Mouse (Mus musculus): ENCODE measurements around the gene Gm20481. TPM values are rescaled to one million over a fixed set of nuclear protein-coding genes. Genes with fewer than 3 reads are reported as not detected.

Gm20481 gene
- polyA plus RNA-seq, 1 experiment from 2014 or later: not detected

DNA sequence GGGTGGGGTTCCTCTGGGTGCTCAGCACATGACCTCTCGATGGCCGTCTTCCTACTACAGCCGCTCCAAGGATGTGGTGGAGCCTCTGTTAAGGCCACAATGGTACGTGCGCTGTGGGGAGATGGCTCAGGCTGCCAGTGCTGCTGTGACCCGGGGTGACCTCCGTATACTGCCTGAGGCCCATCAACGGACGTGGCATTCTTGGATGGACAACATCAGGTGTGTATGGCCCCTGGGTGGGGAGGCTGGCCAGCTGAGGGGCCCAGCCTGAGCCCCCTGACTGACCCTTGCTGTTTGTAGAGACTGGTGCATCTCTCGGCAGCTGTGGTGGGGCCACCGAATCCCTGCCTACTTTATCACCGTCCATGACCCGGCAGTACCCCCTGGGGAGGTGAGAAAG, 42.7 kb downstream of the Gm20481 start:
- H3K9me3 ChIP-seq (replicated peaks; ENCODE audit: control insufficient read depth, low read length): no peaks in the 10 kb centered on the region
- H3K4me1 ChIP-seq (ENCODE audit: control insufficient read depth, insufficient read depth, low read length): no peaks in the 10 kb centered on the region
- H3K4me3 ChIP-seq (ENCODE audit: low read depth, low read length): no peak overlapping the region
- no peaks in the 10 kb centered on the region for H3K27me3 ChIP-seq (replicated peaks; ENCODE audit: control insufficient read depth, insufficient read depth, low read length)
- no peak overlapping the region for H3K27ac ChIP-seq (ENCODE audit: low read depth, low read length)
- H3K9ac ChIP-seq (ENCODE audit: low read length): no peak overlapping the region
- peaks cover 97% of the 10 kb centered on the region for H3K36me3 ChIP-seq (ENCODE audit: control insufficient read depth, insufficient read depth, low read length)
- WGBS: 95% methylated on average over 13 of the region's 13 CpGs
- ATAC-seq: no peak
- DNase-seq (ENCODE audit: low spot score): no peak
- no peak overlapping the region for H3K4me2 ChIP-seq (ENCODE audit: low read length)

DNA sequence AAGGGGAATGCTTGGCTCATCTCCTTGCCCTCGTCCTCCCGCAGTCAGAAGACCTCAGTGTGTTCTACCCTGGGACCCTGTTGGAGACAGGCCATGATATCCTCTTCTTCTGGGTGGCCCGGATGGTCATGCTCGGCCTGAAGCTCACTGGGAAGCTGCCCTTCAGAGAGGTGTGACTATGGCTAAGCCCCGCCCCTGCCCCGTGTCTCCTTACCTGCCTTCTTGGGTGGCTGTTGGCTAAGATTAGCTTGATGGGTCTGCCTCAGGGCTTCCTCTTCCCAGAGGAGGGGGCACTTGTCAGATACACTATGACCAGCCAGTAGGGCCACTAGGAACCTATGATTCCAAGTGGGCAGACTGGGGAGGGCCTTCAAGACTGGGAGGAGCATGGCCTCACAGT, 43.5 kb downstream of the Gm20481 start:
- Histone ChIP-seq H3K36me3 (ENCODE audit: control insufficient read depth, insufficient read depth, low read length) (peaks cover 90% of the 10 kb centered on the region), H3K27me3 (replicated peaks; ENCODE audit: control insufficient read depth, insufficient read depth, low read length) (no peaks in the 10 kb centered on the region), H3K4me1 (ENCODE audit: control insufficient read depth, insufficient read depth, low read length) (no peaks in the 10 kb centered on the region), H3K9me3 (replicated peaks; ENCODE audit: control insufficient read depth, low read length) (no peaks in the 10 kb centered on the region), H3K9ac (ENCODE audit: low read length) (no peak overlapping the region), H3K4me3 (ENCODE audit: low read depth, low read length) (no peak overlapping the region), H3K27ac (ENCODE audit: low read depth, low read length) (no peak overlapping the region), H3K4me2 (ENCODE audit: low read length) (no peak overlapping the region)
- 87% methylated on average over 6 of the region's 6 CpGs for WGBS
- DNase-seq (ENCODE audit: low spot score) (no peak), ATAC-seq (no peak)

DNA sequence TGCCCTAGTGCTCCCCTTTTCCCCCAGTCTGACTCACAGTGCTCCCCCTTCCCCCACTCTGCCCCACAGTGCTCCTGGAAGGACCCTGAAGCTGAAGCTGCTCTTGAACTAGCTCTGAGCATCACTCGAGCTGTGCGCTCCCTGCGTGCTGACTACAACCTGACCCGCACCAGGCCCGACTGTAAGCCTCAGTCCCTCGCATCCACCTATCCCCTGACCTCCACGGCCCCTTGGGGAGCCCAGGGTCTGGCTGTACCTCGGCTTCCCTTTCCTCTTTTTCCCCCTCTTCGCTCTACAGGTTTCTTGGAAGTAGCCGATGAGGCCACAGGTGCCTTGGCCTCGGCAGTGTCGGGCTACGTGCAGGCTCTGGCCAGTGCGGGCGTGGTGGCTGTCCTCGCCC, 45.6 kb downstream of the Gm20481 start:
- H3K36me3 ChIP-seq (ENCODE audit: control insufficient read depth, insufficient read depth, low read length): peaks cover 71% of the 10 kb centered on the region
- H3K27me3 ChIP-seq (replicated peaks; ENCODE audit: control insufficient read depth, insufficient read depth, low read length): no peaks in the 10 kb centered on the region
- H3K4me1 ChIP-seq (ENCODE audit: control insufficient read depth, insufficient read depth, low read length): no peaks in the 10 kb centered on the region
- no peak overlapping the region for H3K27ac ChIP-seq (ENCODE audit: low read depth, low read length)
- DNase-seq (ENCODE audit: low spot score) (no peak), ATAC-seq (no peak)
- H3K4me3 ChIP-seq (ENCODE audit: low read depth, low read length): no peak overlapping the region
- no peak overlapping the region for H3K4me2 ChIP-seq (ENCODE audit: low read length)
- WGBS: 90% methylated on average over 16 of the region's 16 CpGs
- no peaks in the 10 kb centered on the region for H3K9me3 ChIP-seq (replicated peaks; ENCODE audit: control insufficient read depth, low read length)
- no peak overlapping the region for H3K9ac ChIP-seq (ENCODE audit: low read length)

DNA sequence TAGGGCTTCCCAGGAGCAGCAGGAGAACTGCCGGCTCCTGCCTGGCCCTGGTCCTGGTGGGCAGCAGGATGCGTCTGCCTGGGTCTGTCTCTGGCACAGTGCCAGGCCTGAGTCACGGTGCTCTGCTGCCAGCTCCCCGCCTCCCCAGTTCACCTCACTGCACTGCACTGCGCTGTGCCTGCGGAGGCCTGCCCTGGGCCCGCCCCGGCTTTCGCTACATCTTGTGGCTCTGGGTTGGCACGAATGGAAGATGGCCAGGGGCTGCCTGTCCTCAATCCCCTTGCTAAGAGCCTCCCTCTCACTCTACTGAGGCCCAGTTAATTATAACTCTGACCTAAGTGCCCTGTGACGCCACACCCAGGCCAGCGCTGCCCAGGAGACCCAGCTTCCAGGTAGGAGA, 46.7 kb downstream of the Gm20481 start, which contains the start of gene Vwa7:
Gene Vwa7 (plus strand): TSS at position 204 of the 400 bp plus-strand sequence.
- Histone ChIP-seq H3K9ac (ENCODE audit: low read length) (no peak within 1 kb of the TSS), H3K4me2 (ENCODE audit: low read length) (no peak within 1 kb of the TSS), H3K4me3 (ENCODE audit: low read depth, low read length) (no peak within 1 kb of the TSS), H3K36me3 (ENCODE audit: control insufficient read depth, insufficient read depth, low read length) (peaks cover 60% of the 10 kb centered on the region), H3K27me3 (replicated peaks; ENCODE audit: control insufficient read depth, insufficient read depth, low read length) (no peaks in the 10 kb centered on the region), H3K4me1 (ENCODE audit: control insufficient read depth, insufficient read depth, low read length) (peaks cover 1% of the 10 kb centered on the region; the same call in 1 of the 2 replicates), H3K27ac (ENCODE audit: low read depth, low read length) (0 out of 2 replicates have a peak within 1 kb of the TSS, but pooled peaks have one; percentile 14), H3K9me3 (replicated peaks; ENCODE audit: control insufficient read depth, low read length) (no peaks in the 10 kb centered on the region)
- DNase-seq (ENCODE audit: low spot score) (peak; percentile 61), ATAC-seq (peak; percentile 61)
- 38% methylated on average over 12 of the region's 12 CpGs for WGBS

DNA sequence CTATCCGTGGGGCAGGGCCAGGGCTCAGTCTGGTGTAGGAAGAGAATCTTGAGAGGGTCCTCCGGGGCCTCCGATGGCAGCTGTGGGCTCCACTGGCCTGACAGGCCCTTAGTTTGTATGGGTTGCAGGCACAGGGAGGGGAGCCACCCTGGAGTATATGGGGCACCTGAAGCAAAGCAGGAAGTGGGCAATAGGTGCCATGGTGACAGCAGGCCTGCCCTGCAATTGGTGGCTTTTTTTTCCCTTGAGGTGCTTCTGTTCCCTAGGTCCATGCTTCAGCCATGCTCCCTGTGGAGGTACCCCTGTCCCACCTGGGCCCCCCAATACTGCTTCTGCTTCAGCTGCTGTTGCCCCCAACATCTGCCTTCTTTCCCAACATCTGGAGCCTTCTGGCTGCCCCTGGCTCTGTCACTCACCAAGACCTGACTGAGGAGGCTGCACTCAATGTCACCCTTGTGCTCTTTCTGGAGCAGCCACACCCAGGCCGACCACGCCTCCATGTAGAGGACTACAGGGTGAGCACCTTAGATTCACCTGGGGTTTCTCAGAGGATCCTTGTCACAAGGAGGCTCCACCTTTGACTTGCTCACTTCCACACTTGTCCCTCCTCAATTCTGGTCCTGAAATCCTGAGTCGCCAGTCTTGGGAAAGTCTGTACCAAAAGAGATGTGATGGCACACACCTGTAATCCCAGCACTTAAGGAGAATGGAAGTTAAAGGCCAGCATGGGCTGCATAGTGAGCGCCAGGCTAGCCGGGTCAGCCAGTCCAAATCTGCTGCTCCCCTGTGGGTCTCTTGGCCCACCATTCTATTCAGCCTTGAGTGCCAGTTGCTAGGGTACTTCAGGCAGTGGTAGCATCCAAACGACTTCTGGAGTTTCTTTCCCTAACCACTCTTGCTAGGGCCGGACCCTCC, 47.3 kb downstream of the Gm20481 start:
- WGBS: 80% methylated on average over 10 of the region's 10 CpGs
- no peak overlapping the region for H3K4me3 ChIP-seq (ENCODE audit: low read depth, low read length)
- ATAC-seq: no peak; the same call in 1 of the 2 replicates
- H3K27ac ChIP-seq (ENCODE audit: low read depth, low read length): 0 out of 2 replicates have a peak overlapping the region, but pooled peaks have one; percentile 14
- H3K9me3 ChIP-seq (replicated peaks; ENCODE audit: control insufficient read depth, low read length): no peaks in the 10 kb centered on the region
- no peaks in the 10 kb centered on the region for H3K27me3 ChIP-seq (replicated peaks; ENCODE audit: control insufficient read depth, insufficient read depth, low read length)
- no peak overlapping the region for H3K4me2 ChIP-seq (ENCODE audit: low read length)
- DNase-seq (ENCODE audit: low spot score): no peak
- peaks cover 53% of the 10 kb centered on the region for H3K36me3 ChIP-seq (ENCODE audit: control insufficient read depth, insufficient read depth, low read length)
- H3K9ac ChIP-seq (ENCODE audit: low read length): no peak overlapping the region
- H3K4me1 ChIP-seq (ENCODE audit: control insufficient read depth, insufficient read depth, low read length): peaks cover 4% of the 10 kb centered on the region; the same call in 1 of the 2 replicates

DNA sequence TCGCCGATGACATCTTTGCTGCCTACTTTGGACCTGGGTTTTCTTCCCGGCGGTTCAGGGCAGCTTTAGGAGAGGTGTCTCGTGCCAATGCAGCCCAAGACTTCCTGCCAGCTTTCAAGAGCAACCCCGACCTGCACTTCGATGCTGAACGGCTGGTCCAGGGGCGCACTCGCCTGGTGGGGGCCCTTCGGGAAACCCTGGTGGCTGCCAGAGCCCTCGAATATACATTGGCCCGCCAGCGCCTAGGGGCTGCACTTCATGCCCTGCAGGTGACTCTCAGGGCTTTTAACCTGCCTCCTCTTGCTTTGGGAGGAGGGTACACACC, 48.0 kb downstream of the Gm20481 start:
- peaks cover 47% of the 10 kb centered on the region for H3K36me3 ChIP-seq (ENCODE audit: control insufficient read depth, insufficient read depth, low read length)
- no peaks in the 10 kb centered on the region for H3K9me3 ChIP-seq (replicated peaks; ENCODE audit: control insufficient read depth, low read length)
- no peak overlapping the region for H3K4me3 ChIP-seq (ENCODE audit: low read depth, low read length)
- no peak overlapping the region for H3K9ac ChIP-seq (ENCODE audit: low read length)
- WGBS: 76% methylated on average over 14 of the region's 14 CpGs
- H3K4me2 ChIP-seq (ENCODE audit: low read length): no peak overlapping the region
- no peak overlapping the region for H3K27ac ChIP-seq (ENCODE audit: low read depth, low read length)
- no peak for ATAC-seq
- H3K27me3 ChIP-seq (replicated peaks; ENCODE audit: control insufficient read depth, insufficient read depth, low read length): no peaks in the 10 kb centered on the region
- H3K4me1 ChIP-seq (ENCODE audit: control insufficient read depth, insufficient read depth, low read length): peaks cover 4% of the 10 kb centered on the region; the same call in 1 of the 2 replicates
- no peak for DNase-seq (ENCODE audit: low spot score)

DNA sequence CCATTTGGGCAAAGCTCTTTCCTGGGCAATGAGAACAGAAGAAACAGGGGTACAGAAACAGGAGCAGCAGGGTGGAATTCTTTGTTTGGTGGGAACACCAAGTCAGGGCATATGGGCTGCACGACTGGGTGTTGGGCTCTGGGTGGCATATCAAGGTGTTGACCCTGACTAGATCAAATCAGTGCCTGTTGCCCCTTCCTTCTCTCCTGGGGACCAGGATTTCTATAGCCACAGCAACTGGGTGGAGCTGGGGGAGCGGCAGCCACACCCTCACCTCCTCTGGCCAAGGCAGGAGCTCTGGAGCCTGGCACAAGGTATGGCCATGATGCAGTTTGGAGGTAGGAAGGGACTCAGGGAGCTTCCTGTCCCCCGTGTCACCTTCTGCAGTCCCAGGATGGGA, 48.5 kb downstream of the Gm20481 start:
- no peak for ATAC-seq
- Histone ChIP-seq H3K27me3 (replicated peaks; ENCODE audit: control insufficient read depth, insufficient read depth, low read length) (no peaks in the 10 kb centered on the region), H3K9ac (ENCODE audit: low read length) (no peak overlapping the region), H3K4me3 (ENCODE audit: low read depth, low read length) (no peak overlapping the region), H3K36me3 (ENCODE audit: control insufficient read depth, insufficient read depth, low read length) (peaks cover 42% of the 10 kb centered on the region), H3K4me2 (ENCODE audit: low read length) (no peak overlapping the region), H3K27ac (ENCODE audit: low read depth, low read length) (no peak overlapping the region), H3K4me1 (ENCODE audit: control insufficient read depth, insufficient read depth, low read length) (peaks cover 4% of the 10 kb centered on the region; the same call in 1 of the 2 replicates), H3K9me3 (replicated peaks; ENCODE audit: control insufficient read depth, low read length) (no peaks in the 10 kb centered on the region)
- DNase-seq (ENCODE audit: low spot score): no peak
- WGBS: 82% methylated on average over 3 of the region's 3 CpGs

DNA sequence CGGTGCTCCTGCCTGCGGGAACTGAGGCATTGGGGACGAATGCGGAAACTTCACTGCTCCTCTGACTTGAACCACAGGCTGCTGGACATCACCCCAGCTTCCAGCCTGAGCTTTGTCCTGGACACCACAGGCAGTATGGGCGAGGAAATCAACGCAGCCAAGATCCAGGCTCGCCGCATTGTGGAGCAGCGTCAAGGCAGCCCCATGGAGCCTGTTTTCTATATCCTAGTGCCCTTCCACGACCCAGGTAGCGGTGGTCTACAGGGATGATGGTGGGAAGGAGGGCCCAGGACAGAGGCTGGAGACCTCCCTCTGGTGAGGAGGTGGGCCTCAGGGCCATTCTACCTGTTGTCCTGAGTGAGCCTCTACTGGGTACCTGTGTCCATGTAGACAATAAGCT, 50.2 kb downstream of the Gm20481 start:
- ATAC-seq (no peak), DNase-seq (ENCODE audit: low spot score) (no peak)
- Histone ChIP-seq H3K27me3 (replicated peaks; ENCODE audit: control insufficient read depth, insufficient read depth, low read length) (no peaks in the 10 kb centered on the region), H3K9ac (ENCODE audit: low read length) (no peak overlapping the region), H3K4me2 (ENCODE audit: low read length) (no peak overlapping the region), H3K27ac (ENCODE audit: low read depth, low read length) (no peak overlapping the region), H3K4me1 (ENCODE audit: control insufficient read depth, insufficient read depth, low read length) (peaks cover 4% of the 10 kb centered on the region; the same call in 1 of the 2 replicates), H3K4me3 (ENCODE audit: low read depth, low read length) (no peak overlapping the region), H3K36me3 (ENCODE audit: control insufficient read depth, insufficient read depth, low read length) (peaks cover 25% of the 10 kb centered on the region), H3K9me3 (replicated peaks; ENCODE audit: control insufficient read depth, low read length) (no peaks in the 10 kb centered on the region)
- 73% methylated on average over 11 of the region's 11 CpGs for WGBS

DNA sequence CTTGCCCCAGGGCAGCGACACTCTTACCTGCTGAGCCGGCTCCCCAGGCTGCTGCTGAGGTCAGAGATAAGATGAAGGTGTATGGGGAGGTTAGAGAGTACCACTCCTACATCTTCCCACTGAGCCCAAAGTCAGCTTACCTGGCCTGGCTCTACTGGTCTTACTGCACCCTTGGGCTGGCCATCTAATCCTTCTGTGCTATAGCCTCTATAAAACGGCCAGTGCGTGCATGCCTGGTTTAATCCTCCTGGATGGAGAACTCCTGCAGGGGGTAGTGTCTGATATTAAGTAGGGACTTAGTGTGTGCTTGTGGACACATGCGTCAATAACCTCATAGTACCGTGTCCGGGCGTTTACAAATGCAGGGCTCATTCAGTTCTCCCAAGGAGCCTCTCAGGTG, 50.8 kb downstream of the Gm20481 start:
- Histone ChIP-seq H3K4me2 (ENCODE audit: low read length) (no peak overlapping the region), H3K4me3 (ENCODE audit: low read depth, low read length) (no peak overlapping the region), H3K9me3 (replicated peaks; ENCODE audit: control insufficient read depth, low read length) (no peaks in the 10 kb centered on the region), H3K9ac (ENCODE audit: low read length) (no peak overlapping the region), H3K4me1 (ENCODE audit: control insufficient read depth, insufficient read depth, low read length) (peaks cover 4% of the 10 kb centered on the region; the same call in 1 of the 2 replicates), H3K36me3 (ENCODE audit: control insufficient read depth, insufficient read depth, low read length) (peaks cover 18% of the 10 kb centered on the region), H3K27me3 (replicated peaks; ENCODE audit: control insufficient read depth, insufficient read depth, low read length) (no peaks in the 10 kb centered on the region), H3K27ac (ENCODE audit: low read depth, low read length) (no peak overlapping the region)
- 79% methylated on average over 8 of the region's 8 CpGs for WGBS
- ATAC-seq (no peak), DNase-seq (ENCODE audit: low spot score) (no peak)
